Mouse (Mus musculus) heart, postnatal 10 days (tissue): ENCODE results near the gene Mboat2. TPM values are rescaled to one million over a fixed set of nuclear protein-coding genes. Genes with fewer than 3 reads are reported as not detected.

Source experiments
- DNase-seq, 2 experiments: peaks; one replicate each; pipeline ENCODE4 v3.0.0; 2021
- intact Hi-C: fragments of 180-260 bp; cut with DNase I; formaldehyde crosslinking; loops from one replicate; pipeline ENCODE4 v1.15.1; 2025
- total RNA-seq, 2 experiments: library from RNA; stranded (reverse); gene quantifications; 2 replicates each; pipeline ENCODE4 v1.2.3; 2021

The Mboat2 gene
- total RNA-seq, 2 experiments from 2014 or later, result 17.3 to 18.3 TPM

DNA sequence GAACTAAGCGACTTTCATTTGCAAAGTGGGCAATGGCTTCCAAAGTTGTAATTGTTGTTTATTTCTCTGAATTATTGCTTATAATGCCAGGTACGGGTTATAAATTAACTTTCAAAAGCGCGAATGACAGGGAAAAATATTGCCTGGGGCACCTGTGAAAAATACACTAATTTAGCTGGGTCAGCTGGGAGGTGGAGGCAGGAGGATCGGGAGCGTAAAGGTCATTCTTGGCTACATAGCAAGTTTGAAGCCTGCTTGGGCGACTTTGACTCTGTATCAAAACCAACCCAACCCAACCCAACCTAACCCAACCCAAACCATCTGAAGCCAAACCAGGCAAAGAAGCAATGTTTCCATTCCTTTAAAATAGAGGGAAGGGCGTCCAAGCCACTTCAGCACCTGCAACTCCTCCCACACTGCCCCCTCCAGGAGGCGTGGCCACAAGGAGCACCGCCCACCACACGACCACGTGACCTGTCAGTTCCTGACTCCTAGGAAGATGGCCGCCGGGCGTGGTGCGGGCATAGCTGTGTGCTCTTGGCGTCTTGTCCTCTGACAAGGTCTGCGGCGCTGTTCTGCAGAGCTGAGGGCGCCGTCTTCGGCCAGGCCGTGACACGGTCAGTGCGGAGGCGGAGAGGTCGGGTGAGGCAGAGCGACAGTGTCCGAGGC is 143.9 kb downstream of the Mboat2 start, which contains the start of gene Kidins220:
Kidins220 (plus strand) TSS at position 480 of the 669 bp plus-strand sequence.
- DNase-seq, result peak; percentile 95 to 99
- intact Hi-C loops, result no loop called here

DNA sequence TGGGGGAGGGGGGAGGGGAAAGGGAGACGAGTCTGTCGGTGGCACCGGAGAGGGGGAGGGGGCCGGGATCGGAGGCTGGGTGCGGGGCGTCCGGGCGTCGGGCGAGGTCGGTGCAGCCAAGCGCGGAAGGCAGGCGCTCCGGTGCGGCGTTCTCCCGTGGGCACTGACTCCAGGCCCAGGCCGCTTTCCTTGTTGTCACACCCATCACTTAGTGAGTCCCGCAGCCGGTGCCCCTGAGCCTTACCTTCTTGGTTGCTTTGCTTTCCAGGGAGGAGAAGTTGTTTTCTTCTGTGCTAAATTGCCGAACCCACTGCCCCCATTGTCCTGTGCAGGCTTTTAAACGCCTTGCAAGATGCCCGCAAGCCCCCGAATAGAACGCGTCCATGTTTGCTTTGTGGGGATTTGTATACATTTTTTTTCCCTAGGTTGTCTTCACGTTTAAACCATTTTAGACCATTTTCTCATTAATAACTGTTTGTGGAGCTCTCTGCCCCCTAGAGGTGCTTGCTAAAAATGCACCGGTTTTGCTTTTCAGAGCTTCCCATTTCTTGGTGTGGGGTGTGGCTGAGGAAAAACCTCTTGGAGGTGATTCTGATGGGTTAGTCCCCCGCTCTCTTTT is 144.5 kb downstream of the Mboat2 start:
- intact Hi-C loops, result no loop called here
- peak; percentile 77 to 79 for DNase-seq

DNA sequence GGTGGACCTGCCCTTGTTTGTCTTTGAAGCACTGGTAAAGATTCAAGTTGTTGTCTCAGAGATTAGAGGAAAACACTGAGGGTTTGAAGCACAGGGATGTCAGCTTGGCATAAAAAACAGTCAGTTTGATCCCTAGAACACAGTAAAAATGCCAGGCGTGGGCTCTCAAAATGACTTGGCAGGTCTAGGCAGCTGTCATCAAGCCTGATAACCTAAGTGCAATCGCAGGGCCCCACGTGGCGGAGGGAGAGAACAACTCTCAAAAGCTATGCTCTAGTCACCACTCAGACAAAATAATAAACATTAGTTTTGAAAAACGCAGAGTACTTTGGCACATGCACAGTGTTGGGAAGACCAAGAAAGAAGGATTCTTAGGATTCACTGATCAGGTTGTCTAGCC is 154.5 kb downstream of the Mboat2 start:
- DNase-seq, result peak; percentile 25 to 35

DNA sequence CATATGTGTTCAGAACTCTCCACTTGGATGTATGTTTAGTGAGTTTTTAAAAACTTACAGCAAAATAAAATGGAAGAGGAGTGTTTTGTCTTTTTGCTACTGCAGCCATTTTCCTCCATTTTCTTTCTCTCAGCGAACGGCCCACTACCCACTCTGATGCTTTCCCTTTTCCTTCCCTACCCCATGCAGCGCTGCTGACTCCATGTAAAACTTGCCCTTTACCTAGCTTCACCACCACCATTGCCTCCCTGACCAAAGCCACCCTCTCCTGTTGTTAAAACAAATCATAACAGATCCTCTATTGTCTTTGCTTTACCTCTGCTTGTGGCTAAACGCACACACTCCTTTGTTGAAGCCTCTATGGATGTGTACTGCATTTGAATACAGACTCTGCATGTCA is 164.7 kb downstream of the Mboat2 start:
- intact Hi-C loops, result no loop called here
- DNase-seq, result no peak

More for the DNA sequence above, 154.5 kb downstream of the Mboat2 start:
- intact Hi-C loops, result no loop called here

DNA sequence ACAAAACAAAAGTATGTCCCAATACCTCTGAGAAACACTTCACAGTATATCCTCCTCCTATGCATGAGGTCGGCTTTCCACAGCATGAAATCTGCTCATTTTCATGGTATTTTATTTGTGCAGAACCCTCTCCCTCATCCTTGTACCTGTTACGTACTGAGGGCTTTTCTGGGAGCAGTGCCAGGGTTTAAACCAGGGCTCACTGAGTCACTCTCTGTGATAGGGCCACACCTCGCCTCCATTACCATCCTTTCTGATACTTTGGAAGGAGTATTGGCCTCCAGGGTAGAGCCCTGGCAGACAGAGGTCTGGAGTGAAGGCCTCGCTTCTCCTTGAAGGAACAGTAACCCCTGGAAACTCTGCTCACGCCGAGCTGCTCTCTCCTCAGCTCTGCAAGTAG is 174.7 kb downstream of the Mboat2 start:
- no peak for DNase-seq
- intact Hi-C loops, result no loop called here

DNA sequence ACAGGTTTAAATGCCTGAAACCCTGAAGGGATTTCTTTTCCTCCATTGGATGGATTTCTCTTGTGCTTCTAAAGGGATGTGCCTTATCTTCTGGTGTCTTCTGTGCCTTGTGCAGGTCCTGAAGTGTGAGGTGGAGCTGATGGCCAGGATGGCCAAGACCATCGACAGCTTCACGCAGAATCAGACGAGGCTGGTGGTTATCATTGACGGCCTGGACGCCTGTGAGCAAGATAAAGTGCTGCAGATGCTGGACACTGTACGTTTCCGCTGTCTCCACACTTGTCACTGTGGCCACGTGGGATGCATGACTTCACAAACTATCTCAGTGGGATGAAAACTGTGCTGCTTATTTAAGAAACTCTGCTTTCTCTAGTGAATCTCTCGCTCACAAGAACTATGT is 179.3 kb downstream of the Mboat2 start:
- intact Hi-C loops, result no loop called here

DNA sequence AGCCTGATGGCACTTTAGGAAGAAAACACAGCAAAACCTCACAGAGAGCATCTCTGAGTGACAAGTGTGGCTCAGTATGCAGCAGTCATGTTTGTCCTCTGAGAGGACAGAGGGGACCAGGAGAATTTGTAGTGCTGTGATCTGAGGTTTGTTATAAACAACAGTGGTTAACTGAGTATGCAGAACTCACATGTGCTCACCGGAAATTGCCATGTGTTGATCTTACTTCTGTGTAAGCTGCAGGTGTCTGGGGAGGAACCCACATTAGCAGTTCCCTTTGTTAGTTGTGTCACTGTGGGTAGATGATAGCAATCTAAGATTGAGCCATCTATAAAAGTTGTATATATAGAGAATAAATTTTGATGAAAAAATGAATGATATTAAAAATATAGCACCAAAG is 179.7 kb downstream of the Mboat2 start:
- intact Hi-C loops, result no loop called here

More for the DNA sequence above, 179.3 kb downstream of the Mboat2 start:
- DNase-seq, result no peak

DNA sequence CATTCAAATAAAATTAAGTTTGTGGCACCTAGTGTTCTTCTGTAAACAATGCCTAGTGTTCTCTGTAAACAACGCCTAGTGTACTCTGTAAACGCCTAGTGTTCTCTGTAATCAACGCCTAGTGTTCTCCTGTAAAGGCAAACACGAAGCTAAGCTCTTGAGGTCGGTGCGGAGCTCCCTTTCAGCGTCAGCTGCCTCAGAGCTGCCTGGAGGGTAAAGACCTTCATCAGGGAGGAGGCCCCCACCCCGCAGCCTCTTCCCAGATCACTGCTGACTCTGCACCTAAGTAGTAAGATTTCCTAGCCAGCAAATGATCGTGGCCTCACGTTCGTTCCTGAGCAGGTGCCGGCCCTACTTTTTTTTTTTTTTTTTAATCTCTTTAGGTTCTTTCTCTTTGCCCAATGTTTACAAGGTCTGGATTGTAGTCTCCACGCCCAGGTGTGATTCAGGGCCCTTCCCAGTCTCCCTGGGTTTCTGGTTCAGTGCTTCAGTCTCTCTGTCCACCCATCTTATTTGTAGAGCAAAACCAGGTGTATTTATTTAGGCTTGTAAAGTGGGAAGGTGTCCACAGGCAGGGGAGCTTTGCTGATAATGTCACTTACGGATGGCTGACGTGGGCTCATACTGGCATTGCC is 181.2 kb downstream of the Mboat2 start:
- intact Hi-C loops, result no loop called here
- DNase-seq, result no peak

More for the DNA sequence above, 179.7 kb downstream of the Mboat2 start:
- DNase-seq, result no peak

DNA sequence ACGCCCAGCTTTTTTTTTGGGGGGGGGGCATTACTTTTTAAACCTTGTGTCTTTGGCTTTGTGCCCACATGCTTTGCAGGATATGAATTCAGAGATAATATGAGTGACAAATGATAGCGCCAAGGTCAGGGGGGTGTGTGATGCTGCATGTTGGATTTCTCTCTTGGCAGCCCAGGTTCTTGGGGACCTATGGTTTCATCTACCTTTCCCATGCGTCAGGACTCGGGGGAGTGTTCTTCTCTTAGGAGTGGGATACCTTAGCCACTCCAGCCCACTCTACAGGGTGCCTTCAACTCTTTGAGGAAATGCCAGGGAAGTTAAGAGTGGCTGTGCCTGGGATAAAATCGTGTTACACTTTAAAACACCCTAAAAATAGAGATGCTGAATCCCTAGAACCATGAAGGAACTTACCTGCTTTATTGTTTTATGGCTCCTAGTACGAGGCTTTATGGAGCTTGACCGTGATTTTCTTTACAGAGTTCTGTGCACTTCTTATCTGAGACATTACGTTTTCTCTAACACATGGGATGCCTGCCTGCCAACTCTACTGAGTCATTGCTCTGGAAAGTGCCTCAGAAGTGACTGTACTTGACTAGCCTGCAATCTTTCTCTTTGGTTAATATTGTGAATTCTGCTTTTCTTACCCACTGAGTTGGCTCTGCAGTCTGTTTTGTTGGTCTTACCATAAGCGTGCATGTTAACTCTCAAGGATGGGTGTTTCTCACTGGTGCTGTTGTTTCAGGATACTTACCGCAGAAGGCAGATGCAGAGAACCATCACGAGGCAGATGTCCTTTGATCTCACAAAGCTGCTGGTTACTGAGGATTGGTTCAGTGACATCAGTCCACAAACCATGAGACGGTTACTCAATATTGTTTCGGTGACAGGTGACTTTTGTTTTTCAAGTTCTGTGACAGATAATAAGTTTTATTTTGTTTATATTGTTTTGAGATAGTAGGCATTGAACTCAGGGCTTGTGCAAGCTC is 182.2 kb downstream of the Mboat2 start:
- intact Hi-C loops, result no loop called here
- DNase-seq, result peak; percentile 53 to 64

Other genes starting within 250 kb of the Mboat2 start
- 10 to 100 TPM; 25.5 to 37.3 TPM for gene Klf11, start 179.6 kb upstream of the Mboat2 start, total RNA-seq
- gene Cys1, start 149.1 kb upstream of the Mboat2 start, total RNA-seq, result 1 to 10 TPM; 5.1 to 5.9 TPM
- 10 to 100 TPM; 44.3 to 46.4 TPM for gene Rrm2, start 122.6 kb upstream of the Mboat2 start, total RNA-seq
- gene Kidins220, start 144.0 kb downstream of the Mboat2 start, total RNA-seq, result 100 to 1,000 TPM; 106 to 116 TPM